Mouse (Mus musculus) brain, adult 2 months (tissue): ENCODE results near the gene 1700018G05Rik.
"Not testable (repeated sequence)": the region's sequence is repeated elsewhere in the genome, so short reads cannot be mapped to it uniquely, and the experiment has no call there.

Experiments used
- DNase-seq: peaks from one replicate; pipeline ENCODE4 v3.0.0; 2011; ENCODE audit warnings: low read depth, low spot score

The 1700018G05Rik gene

GRCm38 (mm10) chrX:102928072-102928471, at the start of gene 1700018G05Rik:
Gene 1700018G05Rik, plus strand, starts transcription at chrX:102928372.
- DNase-seq: not testable (repeated sequence)

- not testable (repeated sequence) for DNase-seq
Observed at GRCm38 (mm10) chrX:102908587-102908986, 19.6 kb upstream of the 1700018G05Rik start, which contains the start of the genes Dmrtc1a and 1700011M02Rik. Gene Dmrtc1a, minus strand, starts transcription at chrX:102908687. Gene 1700011M02Rik, plus strand, starts transcription at chrX:102908905.

GRCm38 (mm10) chrX:102914823-102915222, 13.3 kb upstream of the 1700018G05Rik start:
- DNase-seq: not testable (repeated sequence)

- DNase-seq: peak; percentile 36
Observed at GRCm38 (mm10) chrX:102926707-102927106, 1.5 kb upstream of the 1700018G05Rik start.

- peak; percentile 35 for DNase-seq
Observed at GRCm38 (mm10) chrX:102932992-102933570, 4.9 kb downstream of the 1700018G05Rik start.

- DNase-seq: peak; percentile 59
Observed at GRCm38 (mm10) chrX:102933571-102934394, 5.6 kb downstream of the 1700018G05Rik start.

GRCm38 (mm10) chrX:102934395-102934764, 6.2 kb downstream of the 1700018G05Rik start:
- DNase-seq: no peak

- no peak for DNase-seq
Observed at GRCm38 (mm10) chrX:102936743-102937142, 8.6 kb downstream of the 1700018G05Rik start.

GRCm38 (mm10) chrX:102950136-102950535, 22.0 kb downstream of the 1700018G05Rik start:
- peak; percentile 76 for DNase-seq

GRCm38 (mm10) chrX:102958917-102959316, 30.7 kb downstream of the 1700018G05Rik start:
- DNase-seq: peak; percentile 67

- DNase-seq: no peak
Observed at GRCm38 (mm10) chrX:102960581-102960980, 32.4 kb downstream of the 1700018G05Rik start.
